In genomic region chr3:107241389-107242094, GRCm38 (mm10) we compare ENCODE assay signal across 18 mouse cellular contexts. TPM values are rescaled to one million over a fixed set of nuclear protein-coding genes. Genes with fewer than 3 reads are reported as not detected.
DNase-seq lines count a peak whose midpoint lies in the region; ATAC-seq lines count a peak whose summit lies in the region.
"Had no signal": no experiment of that assay in that cellular context is flagged by ENCODE, and none has a peak within 500 bp of the region (broad histone marks: within the 10 kb centered on the region; RNA-seq: fewer than 3 reads in every experiment).

No protein-coding gene starts in this region.

- H3K9me3 ChIP-seq in hindbrain, embryonic 16.5 days (ENCODE audit: control insufficient read depth, low read length), result no peaks in the 10 kb centered on the region
- no peaks in the 10 kb centered on the region for H3K9me3 ChIP-seq in hindbrain, embryonic 13.5 days
- H3K9me3 ChIP-seq in midbrain, embryonic 14.5 days (ENCODE audit: control insufficient read depth, low read length), result no peaks in the 10 kb centered on the region
- H3K9me3 ChIP-seq in midbrain, embryonic 10.5 days (replicated peaks), result no peaks in the 10 kb centered on the region
- no peaks in the 10 kb centered on the region for H3K9me3 ChIP-seq in heart, embryonic 12.5 days (replicated peaks)
- H3K9me3 ChIP-seq in limb, embryonic 10.5 days (replicated peaks), result no peaks in the 10 kb centered on the region
- H3K9me3 ChIP-seq: heart, embryonic 10.5 days; limb, embryonic 12.5 days; stomach, embryonic 15.5 days had no signal

- H3K4me1 ChIP-seq in hindbrain, embryonic 16.5 days (ENCODE audit: control insufficient read depth, insufficient read depth, low read depth, low read length), result peaks cover 5% of the 10 kb centered on the region
- H3K4me1 ChIP-seq in hindbrain, embryonic 13.5 days (replicated peaks), result peaks cover 6% of the 10 kb centered on the region
- H3K4me1 ChIP-seq in midbrain, embryonic 14.5 days (ENCODE audit: control insufficient read depth, insufficient read depth, low read length), result 0 out of 2 replicates have a peak, but pooled peaks cover 6% of the 10 kb centered on the region
- peaks cover 16% of the 10 kb centered on the region for H3K4me1 ChIP-seq in midbrain, embryonic 10.5 days
- no peaks in the 10 kb centered on the region for H3K4me1 ChIP-seq in heart, embryonic 12.5 days (replicated peaks)
- peaks cover 6% of the 10 kb centered on the region; the same call in 1 of the 2 replicates for H3K4me1 ChIP-seq in limb, embryonic 10.5 days
- H3K4me1 ChIP-seq: heart, embryonic 10.5 days; stomach, embryonic 15.5 days had no signal

- H3K27me3 ChIP-seq in hindbrain, embryonic 16.5 days (replicated peaks; ENCODE audit: control insufficient read depth, insufficient read depth, low read length), result no peaks in the 10 kb centered on the region; the same call in 1 of the 2 replicates
- H3K27me3 ChIP-seq in hindbrain, embryonic 13.5 days, result peaks cover 36% of the 10 kb centered on the region
- no peaks in the 10 kb centered on the region for H3K27me3 ChIP-seq in midbrain, embryonic 14.5 days (ENCODE audit: control insufficient read depth, insufficient read depth, low read length)
- 0 out of 2 replicates have a peak, but pooled peaks cover 5% of the 10 kb centered on the region for H3K27me3 ChIP-seq in midbrain, embryonic 10.5 days (ENCODE audit: low read depth, poor library complexity, severe bottlenecking)
- H3K27me3 ChIP-seq in heart, embryonic 12.5 days (replicated peaks), result peaks cover 19% of the 10 kb centered on the region; the same call in 1 of the 2 replicates
- H3K27me3 ChIP-seq in limb, embryonic 10.5 days (ENCODE audit: low read depth, poor library complexity, severe bottlenecking), result no peaks in the 10 kb centered on the region
- H3K27me3 ChIP-seq: stomach, embryonic 15.5 days had no signal

- no peak overlapping the region for H3K9ac ChIP-seq in hindbrain, embryonic 16.5 days (ENCODE audit: low read depth, low read length)
- H3K9ac ChIP-seq in hindbrain, embryonic 13.5 days, result no peak overlapping the region
- no peak overlapping the region for H3K9ac ChIP-seq in midbrain, embryonic 14.5 days (replicated peaks; ENCODE audit: low read length)
- H3K9ac ChIP-seq in heart, embryonic 12.5 days, result no peak overlapping the region
- H3K9ac ChIP-seq: limb, embryonic 12.5 days; stomach, embryonic 15.5 days had no signal

- peak; percentile 78 for ATAC-seq in hindbrain, embryonic 16.5 days
- ATAC-seq in hindbrain, embryonic 13.5 days (ENCODE audit: low FRiP score), result no peak; the same call in 1 of the 2 replicates
- ATAC-seq in midbrain, embryonic 14.5 days (ENCODE audit: low FRiP score, low TSS enrichment), result no peak
- ATAC-seq in hematopoietic stem cell, adult 5-6 weeks (replicated peaks in 1 of 2; ENCODE audit: insufficient read depth in 1 of 2, low FRiP score in 2 of 2, low TSS enrichment in 1 of 2, low read depth in 1 of 2, poor library complexity in 2 of 2, severe bottlenecking in 2 of 2), result peak; percentile 57 to 68; a peak in 3 of 4 replicates
- ATAC-seq in heart, embryonic 12.5 days (ENCODE audit: insufficient number of reproducible peaks, low FRiP score), result no peak

- H3K4me3 ChIP-seq in hindbrain, embryonic 16.5 days (ENCODE audit: low read length), result no peak overlapping the region
- no peak overlapping the region for H3K4me3 ChIP-seq in hindbrain, embryonic 13.5 days
- H3K4me3 ChIP-seq in midbrain, embryonic 14.5 days (replicated peaks; ENCODE audit: low read depth, low read length), result no peak overlapping the region
- H3K4me3 ChIP-seq in midbrain, embryonic 10.5 days, result no peak overlapping the region
- no peak overlapping the region for H3K4me3 ChIP-seq in heart, embryonic 12.5 days
- H3K4me3 ChIP-seq in limb, embryonic 10.5 days, result no peak overlapping the region
- H3K4me3 ChIP-seq: heart, embryonic 10.5 days; limb, embryonic 12.5 days; stomach, embryonic 15.5 days had no signal

- H3K36me3 ChIP-seq in hindbrain, embryonic 16.5 days (ENCODE audit: control insufficient read depth, insufficient read depth, low read length), result no peaks in the 10 kb centered on the region
- H3K36me3 ChIP-seq in hindbrain, embryonic 13.5 days, result no peaks in the 10 kb centered on the region
- H3K36me3 ChIP-seq in midbrain, embryonic 14.5 days (ENCODE audit: control insufficient read depth, insufficient read depth, low read length), result no peaks in the 10 kb centered on the region
- H3K36me3 ChIP-seq in midbrain, embryonic 10.5 days, result no peaks in the 10 kb centered on the region
- H3K36me3 ChIP-seq in heart, embryonic 12.5 days, result no peaks in the 10 kb centered on the region
- no peaks in the 10 kb centered on the region for H3K36me3 ChIP-seq in limb, embryonic 10.5 days
- H3K36me3 ChIP-seq: heart, embryonic 10.5 days; limb, embryonic 12.5 days; stomach, embryonic 15.5 days had no signal

- peak; percentile 46 for DNase-seq in midbrain, embryonic 14.5 days
- DNase-seq in midbrain, embryonic 10.5 days (ENCODE audit: low spot score), result no peak
- DNase-seq in limb, embryonic 10.5 days (ENCODE audit: low spot score), result no peak
- no peak for DNase-seq in adrenal gland, postnatal 4 days (ENCODE audit: low spot score in 2 of 2)
- DNase-seq: thymus, postnatal 25 days had no signal

- 0 out of 2 replicates have a peak overlapping the region, but pooled peaks have one; percentile 20 for H3K4me2 ChIP-seq in hindbrain, embryonic 16.5 days (ENCODE audit: low read length)
- no peak overlapping the region for H3K4me2 ChIP-seq in hindbrain, embryonic 13.5 days
- H3K4me2 ChIP-seq in midbrain, embryonic 14.5 days (ENCODE audit: low read length), result 0 out of 2 replicates have a peak overlapping the region, but pooled peaks have one; percentile 7
- H3K4me2 ChIP-seq in heart, embryonic 12.5 days, result no peak overlapping the region
- H3K4me2 ChIP-seq: limb, embryonic 12.5 days; stomach, embryonic 15.5 days had no signal

- WGBS in hindbrain, embryonic 16.5 days, result 20% methylated on average over 14 of the region's 14 CpGs
- WGBS in hindbrain, embryonic 13.5 days, result 31% methylated on average over 14 of the region's 14 CpGs
- WGBS in midbrain, embryonic 14.5 days, result 25% methylated on average over 14 of the region's 14 CpGs
- 43% methylated on average over 14 of the region's 14 CpGs for WGBS in midbrain, embryonic 10.5 days
- WGBS in heart, embryonic 12.5 days, result 54% methylated on average over 14 of the region's 14 CpGs
- WGBS in limb, embryonic 10.5 days, result 63% methylated on average over 14 of the region's 14 CpGs

- no peak overlapping the region for H3K27ac ChIP-seq in hindbrain, embryonic 16.5 days (ENCODE audit: low read depth, low read length)
- H3K27ac ChIP-seq in hindbrain, embryonic 13.5 days, result no peak overlapping the region
- H3K27ac ChIP-seq in midbrain, embryonic 14.5 days (replicated peaks; ENCODE audit: low read depth, low read length), result no peak overlapping the region
- no peak overlapping the region for H3K27ac ChIP-seq in midbrain, embryonic 10.5 days (replicated peaks)
- no peak overlapping the region for H3K27ac ChIP-seq in heart, embryonic 12.5 days (ENCODE audit: poor library complexity, severe bottlenecking)
- no peak overlapping the region for H3K27ac ChIP-seq in limb, embryonic 10.5 days
- H3K27ac ChIP-seq: heart, embryonic 10.5 days; limb, embryonic 12.5 days; macrophage; stomach, embryonic 15.5 days had no signal

RNA-seq across cellular contexts. Expression of gene Prok1, which starts 2.0 kb away (rescaled TPM):
- 0.17 and 0.19 TPM in 2 replicates for polyA plus RNA-seq in hindbrain, embryonic 16.5 days (2015; fragmentation: Nextera tagmentation; extraction: Ambion mirVana)
- 0.10 and 0.32 TPM in 2 replicates for polyA plus RNA-seq in hindbrain, embryonic 13.5 days (2015; fragmentation: Nextera tagmentation; extraction: Ambion mirVana)
- polyA plus RNA-seq in midbrain, embryonic 14.5 days (2014; fragmentation: Nextera tagmentation; extraction: Ambion mirVana), result 0.12 and 0.16 TPM in 2 replicates
- 0.11 TPM in 1 of 2 replicates, not detected in the other for polyA plus RNA-seq in midbrain, embryonic 10.5 days (2016; fragmentation: Nextera tagmentation; extraction: Ambion mirVana)
- total RNA-seq in hematopoietic stem cell, adult 5-6 weeks (2017), result not detected in 2 replicates
- polyA plus RNA-seq in heart, embryonic 12.5 days (2016; fragmentation: Nextera tagmentation; extraction: Ambion mirVana), result not detected in 2 replicates
- not detected in 2 replicates for polyA plus RNA-seq in limb, embryonic 10.5 days (2016; fragmentation: Nextera tagmentation; extraction: Ambion mirVana)
- 10 to 100 TPM in 1 of 2 experiments, under 1 TPM in 1; 0.25 to 10.2 TPM for total RNA-seq in adrenal gland, postnatal 4 days (2021)
- total RNA-seq: gastrocnemius, adult 8-10 months; layer of hippocampus, postnatal 10 days had no signal
- polyA plus RNA-seq: heart, embryonic 10.5 days; macrophage; small intestine, adult 2 months had no signal

RNA-seq across cellular contexts. Expression of gene A630076J17Rik, which starts 11.1 kb away (rescaled TPM):
- not detected in 2 replicates for polyA plus RNA-seq in hindbrain, embryonic 16.5 days (2015; fragmentation: Nextera tagmentation; extraction: Ambion mirVana)
- not detected in 2 replicates for polyA plus RNA-seq in hindbrain, embryonic 13.5 days (2015; fragmentation: Nextera tagmentation; extraction: Ambion mirVana)
- polyA plus RNA-seq in midbrain, embryonic 14.5 days (2014; fragmentation: Nextera tagmentation; extraction: Ambion mirVana), result not detected in 2 replicates
- polyA plus RNA-seq in midbrain, embryonic 10.5 days (2016; fragmentation: Nextera tagmentation; extraction: Ambion mirVana), result not detected in 2 replicates
- not detected in 2 replicates for total RNA-seq in hematopoietic stem cell, adult 5-6 weeks (2017)
- not detected in 2 replicates for polyA plus RNA-seq in heart, embryonic 12.5 days (2016; fragmentation: Nextera tagmentation; extraction: Ambion mirVana)
- polyA plus RNA-seq in limb, embryonic 10.5 days (2016; fragmentation: Nextera tagmentation; extraction: Ambion mirVana), result not detected in 2 replicates
- total RNA-seq in adrenal gland, postnatal 4 days (2021), result not detected
- total RNA-seq: adrenal gland, adult 18-20 months; gastrocnemius, adult 8-10 months; layer of hippocampus, postnatal 10 days had no signal
- polyA plus RNA-seq: heart, embryonic 10.5 days; limb, embryonic 12.5 days; liver, embryonic 16.5 days; macrophage; small intestine, adult 2 months had no signal

RNA-seq across cellular contexts. Expression of gene Cym, which starts 20.0 kb away (rescaled TPM):
- 0.12 and 0.13 TPM in 2 replicates for polyA plus RNA-seq in hindbrain, embryonic 16.5 days (2015; fragmentation: Nextera tagmentation; extraction: Ambion mirVana)
- 0.13 and 6.0 TPM in 2 replicates for polyA plus RNA-seq in hindbrain, embryonic 13.5 days (2015; fragmentation: Nextera tagmentation; extraction: Ambion mirVana)
- 0.17 TPM in 1 of 2 replicates, not detected in the other for polyA plus RNA-seq in midbrain, embryonic 14.5 days (2014; fragmentation: Nextera tagmentation; extraction: Ambion mirVana)
- polyA plus RNA-seq in midbrain, embryonic 10.5 days (2016; fragmentation: Nextera tagmentation; extraction: Ambion mirVana), result not detected in 2 replicates
- not detected in 2 replicates for total RNA-seq in hematopoietic stem cell, adult 5-6 weeks (2017)
- 0.18 TPM in 1 of 2 replicates, not detected in the other for polyA plus RNA-seq in heart, embryonic 12.5 days (2016; fragmentation: Nextera tagmentation; extraction: Ambion mirVana)
- polyA plus RNA-seq in limb, embryonic 10.5 days (2016; fragmentation: Nextera tagmentation; extraction: Ambion mirVana), result not detected in 2 replicates
- 1 to 10 TPM in 1 of 2 experiments, under 1 TPM in 1; 0.31 to 2.1 TPM for total RNA-seq in adrenal gland, postnatal 4 days (2021)
- total RNA-seq: gastrocnemius, adult 8-10 months; layer of hippocampus, postnatal 10 days had no signal
- polyA plus RNA-seq: heart, embryonic 10.5 days; limb, embryonic 12.5 days; macrophage had no signal

RNA-seq across cellular contexts. Expression of gene Lamtor5, which starts 37.1 kb away (rescaled TPM):
- 180 and 182 TPM in 2 replicates for polyA plus RNA-seq in hindbrain, embryonic 16.5 days (2015; fragmentation: Nextera tagmentation; extraction: Ambion mirVana)
- 200 TPM in 2 replicates for polyA plus RNA-seq in hindbrain, embryonic 13.5 days (2015; fragmentation: Nextera tagmentation; extraction: Ambion mirVana)
- polyA plus RNA-seq in midbrain, embryonic 14.5 days (2014; fragmentation: Nextera tagmentation; extraction: Ambion mirVana), result 190 and 210 TPM in 2 replicates
- 193 and 202 TPM in 2 replicates for polyA plus RNA-seq in midbrain, embryonic 10.5 days (2016; fragmentation: Nextera tagmentation; extraction: Ambion mirVana)
- total RNA-seq in hematopoietic stem cell, adult 5-6 weeks (2017), result 43.8 and 51.2 TPM in 2 replicates
- polyA plus RNA-seq in heart, embryonic 12.5 days (2016; fragmentation: Nextera tagmentation; extraction: Ambion mirVana), result 129 and 137 TPM in 2 replicates
- 174 and 179 TPM in 2 replicates for polyA plus RNA-seq in limb, embryonic 10.5 days (2016; fragmentation: Nextera tagmentation; extraction: Ambion mirVana)
- total RNA-seq in adrenal gland, postnatal 4 days (2021), result 10 to 100 TPM; 67.1 to 72.7 TPM

RNA-seq across cellular contexts. Expression of gene Slc16a4, which starts 49.5 kb away (rescaled TPM):
- polyA plus RNA-seq in hindbrain, embryonic 16.5 days (2015; fragmentation: Nextera tagmentation; extraction: Ambion mirVana), result 3.0 and 3.1 TPM in 2 replicates
- 2.3 and 2.5 TPM in 2 replicates for polyA plus RNA-seq in hindbrain, embryonic 13.5 days (2015; fragmentation: Nextera tagmentation; extraction: Ambion mirVana)
- polyA plus RNA-seq in midbrain, embryonic 14.5 days (2014; fragmentation: Nextera tagmentation; extraction: Ambion mirVana), result 1.6 and 2.3 TPM in 2 replicates
- 1.5 and 2.3 TPM in 2 replicates for polyA plus RNA-seq in midbrain, embryonic 10.5 days (2016; fragmentation: Nextera tagmentation; extraction: Ambion mirVana)
- not detected in 2 replicates for total RNA-seq in hematopoietic stem cell, adult 5-6 weeks (2017)
- 2.6 TPM in 2 replicates for polyA plus RNA-seq in heart, embryonic 12.5 days (2016; fragmentation: Nextera tagmentation; extraction: Ambion mirVana)
- 1.9 and 4.2 TPM in 2 replicates for polyA plus RNA-seq in limb, embryonic 10.5 days (2016; fragmentation: Nextera tagmentation; extraction: Ambion mirVana)
- total RNA-seq in adrenal gland, postnatal 4 days (2021), result 1 to 10 TPM in 1 of 2 experiments, under 1 TPM in 1; 0.87 to 2.7 TPM
- polyA plus RNA-seq: macrophage; small intestine, adult 2 months had no signal

Comparison
In these comparisons a context has a peak if more than half of its experiments do, and no peak if none do; other contexts are left out.
1. ATAC-seq: peak in hindbrain, embryonic 16.5 days (single experiment) and hematopoietic stem cell, adult 5-6 weeks (2 of 2); none in hindbrain, embryonic 13.5 days (single experiment), midbrain, embryonic 14.5 days (single experiment) and heart, embryonic 12.5 days (single experiment).
2. H3K4me2 ChIP-seq: peak in hindbrain, embryonic 16.5 days (single experiment) and midbrain, embryonic 14.5 days (single experiment); none in hindbrain, embryonic 13.5 days (single experiment) and heart, embryonic 12.5 days (single experiment).